Mouse (Mus musculus) midbrain, postnatal 0 days (tissue): ENCODE measurements around the gene Ubap2. TPM values are rescaled to one million over a fixed set of nuclear protein-coding genes. Genes with fewer than 3 reads are reported as not detected.
A peak's percentile ranks its signal among the peaks of the same experiment; 100 is the strongest.

Source experiments
- ATAC-seq: fragments of 200-750 bp; cut with Nextera tagmentation; 2 replicates; pipeline ENCODE4 v1.8.0; 2017; ENCODE audit warnings: moderate number of reproducible peaks, mild to moderate bottlenecking, moderate TSS enrichment, moderate library complexity; ENCODE audit not compliant: low FRiP score
- DNase-seq: peaks from one replicate; pipeline ENCODE4 v3.0.0-alpha.2; 2015; ENCODE audit warnings: low spot score
- H3K27ac ChIP-seq: fragments of 300-500 bp; sonication (generic); 2 replicates; pipeline ENCODE4 v1.5.1; 2014; ENCODE audit warnings: low read depth, mild to moderate bottlenecking, low read length, mixed read lengths
- H3K27me3 ChIP-seq: fragments of 300-500 bp; sonication (generic); 2 replicates; pipeline ENCODE4 v1.6.1; 2014; ENCODE audit warnings: low read length, control low read depth, mixed read lengths; ENCODE audit not compliant: insufficient read depth
- H3K36me3 ChIP-seq: fragments of 300-500 bp; sonication (generic); 2 replicates; pipeline ENCODE4 v1.6.1; 2014; ENCODE audit warnings: low read length, control low read depth, mixed read lengths; ENCODE audit not compliant: insufficient read depth
- H3K4me1 ChIP-seq: fragments of 300-500 bp; sonication (generic); 2 replicates; pipeline ENCODE4 v1.6.1; 2014; ENCODE audit warnings: mild to moderate bottlenecking, control low read depth, antibody characterized with exemption, low read length, mixed read lengths; ENCODE audit not compliant: insufficient read depth
- H3K4me2 ChIP-seq: fragments of 300-500 bp; sonication (generic); 2 replicates; pipeline ENCODE4 v1.6.1; 2014; ENCODE audit warnings: low read depth, mild to moderate bottlenecking, low read length, mixed read lengths; ENCODE audit not compliant: poor library complexity, severe bottlenecking
- H3K4me3 ChIP-seq: fragments of 300-500 bp; sonication (generic); 2 replicates; pipeline ENCODE4 v1.5.1; 2014; ENCODE audit warnings: low read depth, mild to moderate bottlenecking, low read length, moderate library complexity
- H3K9ac ChIP-seq: fragments of 300-500 bp; sonication (generic); replicated peaks from 2 replicates; pipeline ENCODE4 v1.6.1; 2014; ENCODE audit warnings: mild to moderate bottlenecking, low read length, moderate library complexity, mixed read lengths; ENCODE audit not compliant: poor library complexity, severe bottlenecking
- H3K9me3 ChIP-seq: fragments of 300-500 bp; sonication (generic); 2 replicates; pipeline ENCODE4 v1.6.1; 2016; ENCODE audit warnings: low read length, control low read depth
- CTCF ChIP-seq: IDR thresholded peaks from 2 replicates; pipeline ENCODE4 v1.5.1; 2016; ENCODE audit warnings: antibody characterized with exemption, mild to moderate bottlenecking
- WGBS: fragments of 180-500 bp; shearing (Covaris S2); extraction: QIAGEN DNeasy Blood & Tissue Kit; methylation state at CpG from one replicate; pipeline ENCODE4 v1.1.7; 2014; 5-methylcytosine and 5-hydroxymethylcytosine counted together
- polyA plus RNA-seq: library from polyadenylated mRNA; unstranded; fragments of >200 nt; fragmentation: Nextera tagmentation; extraction: Ambion mirVana; gene quantifications from 2 replicates; pipeline ENCODE4 v1.2.1, GENCODE M21; 2015
- total RNA-seq: library from RNA; depleted of rRNA; stranded (reverse); fragments of >200 nt; gene quantifications from 2 replicates; pipeline ENCODE4 v1.2.3, GENCODE M21; 2014; rRNA removed

The Ubap2 gene
- total RNA-seq (19.1 and 36.1 TPM in 2 replicates), polyA plus RNA-seq (36.2 and 38.5 TPM in 2 replicates)

DNA sequence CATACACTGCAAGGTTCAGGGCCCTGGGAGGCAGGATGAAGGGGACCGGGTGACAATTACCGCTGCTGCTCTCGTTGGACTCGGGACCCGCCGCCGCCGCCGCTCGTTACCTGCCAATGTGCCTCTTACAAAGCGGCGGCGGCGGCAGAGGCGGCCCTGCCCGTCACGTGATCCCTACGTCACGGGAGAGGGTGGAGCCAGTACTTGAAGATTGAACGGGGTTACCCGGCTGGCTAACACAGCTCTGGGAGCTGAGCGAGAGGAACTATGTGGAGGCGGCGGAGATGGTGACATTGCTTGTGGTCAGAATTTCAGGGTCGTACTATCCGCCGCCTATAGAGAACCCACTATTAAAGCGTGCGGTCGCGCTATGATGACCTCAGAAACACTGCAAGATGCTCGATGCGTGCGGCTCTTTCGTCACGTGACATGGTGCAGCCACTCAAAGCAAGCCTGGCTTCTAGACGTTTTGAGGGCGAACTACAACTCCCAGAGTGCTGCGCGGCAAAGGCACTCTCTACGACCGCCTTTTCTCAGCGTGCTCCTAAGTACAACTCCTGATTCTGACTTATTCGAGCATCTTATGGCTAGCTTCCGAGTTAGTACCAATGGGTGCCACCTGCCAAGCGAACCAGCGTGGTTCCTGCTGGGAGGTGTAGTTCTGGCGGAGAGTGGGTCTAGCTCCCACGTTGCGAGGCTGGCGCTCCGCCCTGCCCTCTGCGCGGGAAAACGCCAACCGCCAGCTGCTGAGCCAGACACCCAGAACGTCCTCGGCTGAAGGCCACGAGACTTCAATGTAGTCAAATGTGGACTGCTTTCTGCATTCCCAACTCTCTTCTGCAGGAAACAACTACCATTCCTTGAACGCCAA lies at the start of gene Ubap2:
Ubap2 (minus strand) TSS at position 165 of the 871 bp plus-strand sequence.
- Histone ChIP-seq H3K9ac (peak within 1 kb of the TSS; percentile 86), H3K4me3 (peak within 1 kb of the TSS; percentile 67), H3K9me3 (no peaks in the 10 kb centered on the region), H3K27ac (peak within 1 kb of the TSS; percentile 90), H3K36me3 (0 out of 2 replicates have a peak, but pooled peaks cover 3% of the 10 kb centered on the region), H3K27me3 (no peaks in the 10 kb centered on the region), H3K4me1 (peaks cover 11% of the 10 kb centered on the region; the same call in 1 of the 2 replicates), H3K4me2 (peak within 1 kb of the TSS; percentile 88)
- TF ChIP-seq CTCF: no peak; the same call in 1 of the 2 replicates
- peak; percentile 98 for ATAC-seq
- peak; percentile 100 for DNase-seq
- under 1% methylated on average over 60 of the region's 60 CpGs for WGBS

DNA sequence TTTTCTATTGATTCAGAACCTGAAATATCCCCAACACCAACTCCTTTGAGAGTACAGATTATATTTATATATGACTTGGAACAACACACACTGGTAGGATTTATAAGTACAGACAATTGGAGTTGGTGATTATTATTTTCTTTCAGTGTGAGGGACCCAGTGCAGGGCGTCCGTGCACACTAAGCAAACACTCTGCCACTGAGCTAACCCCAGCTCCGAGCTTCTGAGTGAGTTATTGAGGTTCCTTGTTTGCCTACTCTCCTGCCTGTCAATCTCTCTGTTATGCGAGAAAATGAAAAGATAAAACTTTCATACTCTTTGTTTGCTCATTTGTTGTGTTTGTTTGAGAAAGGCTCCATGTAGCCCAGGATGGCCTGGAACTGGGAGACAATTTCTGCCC lies 46.0 kb upstream of the Ubap2 start:
- DNase-seq (no peak), ATAC-seq (no peak)
- no peak overlapping the region for H3K27ac ChIP-seq
- no peak overlapping the region for H3K4me2 ChIP-seq
- H3K36me3 ChIP-seq: no peaks in the 10 kb centered on the region
- no peak for TF ChIP-seq CTCF
- no peaks in the 10 kb centered on the region for H3K27me3 ChIP-seq
- no peak overlapping the region for H3K4me3 ChIP-seq
- no peaks in the 10 kb centered on the region for H3K9me3 ChIP-seq
- no peaks in the 10 kb centered on the region for H3K4me1 ChIP-seq
- 84% methylated on average over 4 of the region's 4 CpGs for WGBS
- no peak overlapping the region for H3K9ac ChIP-seq

DNA sequence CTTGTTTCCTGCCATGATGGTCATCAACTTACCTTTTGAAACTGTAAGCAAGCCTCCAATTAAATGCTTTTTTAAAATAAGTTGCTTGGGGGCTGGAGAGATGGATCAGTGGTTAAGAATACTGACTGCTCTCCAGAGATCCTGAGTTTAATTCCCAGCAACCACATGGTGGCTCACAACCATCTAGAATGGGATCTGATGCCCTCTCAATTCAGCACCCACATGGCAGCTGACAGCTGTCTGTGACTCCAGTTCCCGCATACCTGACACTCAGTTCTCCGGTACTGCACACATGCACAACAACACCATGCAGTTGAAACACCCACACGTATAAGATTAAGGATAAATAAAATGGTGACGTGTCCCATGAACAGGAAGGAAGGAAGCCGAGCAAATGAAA lies 43.3 kb upstream of the Ubap2 start:
- TF ChIP-seq CTCF: no peak
- H3K9ac ChIP-seq: no peak overlapping the region
- H3K9me3 ChIP-seq: no peaks in the 10 kb centered on the region
- ATAC-seq (no peak), DNase-seq (no peak)
- 84% methylated on average over 5 of the region's 5 CpGs for WGBS
- H3K27me3 ChIP-seq: no peaks in the 10 kb centered on the region
- H3K27ac ChIP-seq: no peak overlapping the region
- no peak overlapping the region for H3K4me2 ChIP-seq
- H3K4me3 ChIP-seq: no peak overlapping the region
- no peaks in the 10 kb centered on the region for H3K36me3 ChIP-seq
- peaks cover 4% of the 10 kb centered on the region; the same call in 1 of the 2 replicates for H3K4me1 ChIP-seq

DNA sequence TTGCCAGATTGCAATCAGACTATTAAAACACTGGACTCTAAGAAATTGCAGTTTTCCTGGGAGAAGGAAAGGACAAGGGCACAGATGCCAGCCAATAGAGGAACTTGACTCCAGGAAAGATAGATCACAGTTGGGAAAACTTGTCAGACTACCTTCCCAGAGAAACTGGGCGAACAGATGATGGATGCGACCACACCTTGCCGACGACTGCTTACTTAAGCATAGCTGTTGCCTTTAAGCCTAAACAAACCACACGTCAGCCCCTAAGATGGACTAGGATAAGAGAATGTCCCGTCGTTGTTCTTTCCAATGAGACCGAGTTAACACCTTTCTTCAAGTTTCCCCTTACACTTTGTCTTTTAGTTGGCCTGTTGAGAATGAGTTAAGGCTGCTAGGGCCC lies 40.2 kb upstream of the Ubap2 start:
- WGBS: 66% methylated on average over 8 of the region's 8 CpGs
- no peak for DNase-seq
- Histone ChIP-seq H3K9ac (peak overlapping the region; percentile 97), H3K27me3 (no peaks in the 10 kb centered on the region), H3K4me1 (peaks cover 8% of the 10 kb centered on the region; the same call in 1 of the 2 replicates), H3K27ac (peak overlapping the region; percentile 96), H3K36me3 (peaks cover 18% of the 10 kb centered on the region; the same call in 1 of the 2 replicates), H3K4me2 (peak overlapping the region; percentile 79), H3K4me3 (peak overlapping the region; percentile 98), H3K9me3 (no peaks in the 10 kb centered on the region)
- ATAC-seq: no peak
- TF ChIP-seq CTCF: no peak

DNA sequence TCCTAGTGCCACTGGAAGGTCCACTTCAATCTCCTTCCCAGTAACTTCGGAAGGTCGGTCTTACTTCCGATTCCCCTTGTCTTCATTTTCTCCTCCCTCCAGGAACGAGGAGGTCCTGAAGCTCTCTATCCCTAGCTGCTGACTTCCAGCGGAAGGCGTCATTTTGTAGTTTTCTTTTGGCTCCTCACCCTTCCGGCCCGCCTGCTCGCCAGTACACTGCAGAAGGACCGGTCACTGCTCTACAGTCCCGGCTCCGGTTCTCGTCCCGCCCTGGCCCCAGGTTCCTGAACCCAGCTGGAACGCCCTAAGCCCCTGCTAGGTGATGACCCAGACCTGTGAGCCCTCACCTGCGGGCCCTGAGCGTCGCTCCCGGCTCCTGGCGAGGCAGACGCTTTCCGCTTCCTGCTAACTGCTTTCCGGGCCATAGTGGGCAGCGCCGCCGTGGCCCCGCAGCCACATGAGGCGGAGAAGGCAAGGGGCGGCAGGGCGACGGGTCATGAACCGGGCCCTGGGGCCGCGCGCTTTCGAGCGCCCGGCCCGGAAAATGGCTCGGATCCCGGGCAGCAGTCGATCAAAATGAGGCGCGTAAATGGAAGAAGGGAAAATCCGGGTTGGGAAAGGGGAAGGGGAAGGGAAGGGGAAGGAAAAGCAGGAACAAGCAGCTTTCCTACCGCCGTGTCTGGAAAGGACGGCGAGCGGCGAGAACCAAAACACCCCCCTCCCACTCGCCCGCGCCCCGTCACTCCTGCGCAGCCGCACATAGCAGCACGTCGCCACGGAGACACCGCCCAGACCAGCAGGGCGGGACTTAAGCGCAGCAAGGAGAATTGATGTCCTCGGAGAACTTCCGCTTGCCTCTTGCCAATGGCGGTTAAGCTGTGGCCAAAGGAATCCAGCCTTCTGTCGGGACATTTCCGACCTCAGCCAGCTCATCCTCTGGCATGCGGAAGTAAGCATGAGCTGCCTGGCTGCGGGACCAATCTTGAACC lies 39.5 kb upstream of the Ubap2 start, which contains the start of gene Dcaf12:
Dcaf12 (minus strand) TSS at position 749 of the 989 bp plus-strand sequence.
- peak within 1 kb of the TSS; percentile 97 for H3K9ac ChIP-seq
- peak within 1 kb of the TSS; percentile 98 for H3K4me3 ChIP-seq
- ATAC-seq (peak; percentile 95), DNase-seq (peak; percentile 97)
- H3K36me3 ChIP-seq: peaks cover 18% of the 10 kb centered on the region; the same call in 1 of the 2 replicates
- no peak for TF ChIP-seq CTCF
- H3K4me1 ChIP-seq: peaks cover 8% of the 10 kb centered on the region; the same call in 1 of the 2 replicates
- H3K27ac ChIP-seq: peak within 1 kb of the TSS; percentile 96
- peak within 1 kb of the TSS; percentile 79 for H3K4me2 ChIP-seq
- WGBS: under 1% methylated on average over 70 of the region's 70 CpGs
- H3K27me3 ChIP-seq: no peaks in the 10 kb centered on the region
- no peaks in the 10 kb centered on the region for H3K9me3 ChIP-seq
